Mouse (Mus musculus): ENCODE results near the gene Acot13.

The Acot13 gene

GRCm38 (mm10) chr13:24826116-24826515 is 5.2 kb downstream of the Acot13 start:
- DNase-seq, result no peak

GRCm38 (mm10) chr13:24825587-24825986 is 5.8 kb downstream of the Acot13 start:
- no peak for DNase-seq

- DNase-seq, result no peak
These were observed 6.7 kb downstream of the Acot13 start for GRCm38 (mm10) chr13:24824647-24825046.

- no peak for DNase-seq
These were observed 8.5 kb downstream of the Acot13 start for GRCm38 (mm10) chr13:24822663-24823343.

GRCm38 (mm10) chr13:24819931-24820330 is 11.4 kb downstream of the Acot13 start:
- no peak for DNase-seq

DNA sequence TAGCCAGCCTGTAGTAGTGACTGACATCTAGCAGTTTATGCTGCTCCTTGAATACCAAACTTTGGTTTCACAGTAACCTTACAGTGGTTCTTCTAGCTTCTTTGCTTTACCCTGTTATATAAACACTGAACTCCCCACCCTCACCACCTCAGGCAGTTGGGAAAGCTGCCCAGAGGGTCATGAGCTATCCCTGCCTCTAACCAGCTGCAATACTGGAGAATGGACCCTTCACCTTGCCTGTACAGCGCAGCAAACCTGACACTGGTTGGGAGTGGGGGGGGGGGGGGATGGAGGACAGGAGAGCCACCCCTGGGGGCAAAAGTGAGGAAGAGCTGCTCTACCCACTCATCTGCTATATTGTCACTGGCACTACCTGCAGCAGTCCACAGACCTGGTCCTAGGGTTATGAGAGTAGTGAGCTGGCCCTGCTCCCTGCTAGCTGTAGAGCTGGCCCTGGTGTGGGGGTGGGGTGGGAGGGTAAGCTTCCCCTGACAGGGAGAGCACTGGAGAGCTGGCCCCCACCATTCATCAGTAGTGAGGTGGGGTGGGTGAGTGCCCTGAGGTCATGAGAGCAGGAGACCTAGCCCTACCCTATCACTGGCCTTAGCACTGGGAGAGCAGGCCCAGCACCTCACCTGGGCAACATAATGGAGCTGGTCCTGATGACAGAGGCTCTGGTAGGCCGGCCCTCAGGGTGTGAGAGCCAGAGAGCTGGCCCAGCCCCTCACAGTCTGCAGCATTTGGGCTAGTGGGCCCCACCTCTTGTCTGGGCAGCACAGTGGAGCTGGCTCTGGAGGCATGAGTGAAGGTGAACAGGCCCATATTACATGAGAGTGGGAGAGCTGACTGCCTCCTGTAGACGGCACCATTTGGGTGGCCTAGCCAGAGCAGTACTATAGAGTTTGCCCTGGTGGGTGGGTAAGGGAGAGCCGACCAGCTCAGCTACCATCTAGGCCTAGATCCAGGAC is 14.9 kb downstream of the Acot13 start:
- DNase-seq, result no peak

DNA sequence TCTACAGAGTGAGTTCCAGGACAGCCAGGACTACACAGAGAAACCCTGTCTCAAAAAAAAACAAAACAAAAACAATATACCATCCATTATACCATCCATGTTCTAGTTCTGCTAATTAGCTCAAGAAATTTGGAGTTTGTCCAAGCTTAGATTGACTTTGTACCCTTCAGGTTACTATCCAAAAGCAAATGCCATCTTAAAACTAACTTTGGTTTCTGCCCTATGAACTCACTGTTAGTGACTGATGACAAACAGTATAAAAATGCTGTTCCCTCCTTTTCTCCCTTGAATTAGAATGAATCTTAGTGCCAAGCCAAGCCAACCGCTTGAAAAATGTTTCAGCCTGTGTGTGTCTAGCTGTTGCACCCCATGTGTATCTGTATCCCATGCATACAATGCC is 16.7 kb downstream of the Acot13 start:
- DNase-seq, result no peak

DNA sequence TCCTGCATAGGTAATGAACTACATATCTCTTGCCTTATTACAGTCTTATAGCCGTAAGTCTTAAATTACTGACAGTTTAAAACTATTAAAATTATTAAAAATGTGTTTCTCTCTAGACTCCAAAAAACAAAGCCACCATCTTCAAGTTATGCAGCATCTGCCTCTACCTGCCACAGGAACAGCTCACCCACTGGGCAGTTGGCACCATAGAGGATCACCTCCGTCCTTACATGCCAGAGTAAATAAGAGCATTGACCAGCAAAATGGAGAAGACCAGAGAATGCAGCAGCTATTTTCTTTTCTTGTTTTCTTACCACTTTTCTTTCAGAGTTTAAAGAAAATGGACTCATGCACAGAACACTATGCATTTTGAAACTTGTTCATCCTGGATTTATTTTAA is 18.8 kb downstream of the Acot13 start:
- DNase-seq, result no peak

- no peak for DNase-seq
These were observed 25.3 kb downstream of the Acot13 start for GRCm38 (mm10) chr13:24806079-24806478.

DNA sequence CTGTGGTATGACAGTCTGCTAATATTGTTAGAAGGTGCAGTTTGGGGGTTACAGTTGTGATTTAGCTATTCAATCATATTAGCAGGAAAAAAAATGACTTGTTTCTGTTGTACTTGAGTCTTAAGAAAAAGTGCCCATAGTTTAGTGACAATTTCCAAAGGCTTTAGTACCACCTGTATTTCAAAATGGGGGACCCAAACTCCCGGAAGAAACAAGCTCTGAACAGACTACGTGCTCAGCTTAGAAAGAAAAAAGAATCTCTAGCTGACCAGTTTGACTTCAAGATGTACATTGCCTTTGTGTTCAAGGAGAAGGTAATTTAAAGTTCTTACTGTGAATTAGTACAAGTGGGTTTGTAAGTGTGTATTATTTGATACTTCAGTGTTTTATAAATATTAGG is 28.1 kb downstream of the Acot13 start:
- no peak for DNase-seq

- DNase-seq, result peak; percentile 60
These were observed 29.1 kb downstream of the Acot13 start for GRCm38 (mm10) chr13:24802131-24802691.

- DNase-seq, result peak; percentile 23
These were observed 29.9 kb downstream of the Acot13 start, which contains the start of gene BC005537 for GRCm38 (mm10) chr13:24801308-24801921. TSS of gene BC005537 (plus strand) at chr13:24801657.

DNA sequence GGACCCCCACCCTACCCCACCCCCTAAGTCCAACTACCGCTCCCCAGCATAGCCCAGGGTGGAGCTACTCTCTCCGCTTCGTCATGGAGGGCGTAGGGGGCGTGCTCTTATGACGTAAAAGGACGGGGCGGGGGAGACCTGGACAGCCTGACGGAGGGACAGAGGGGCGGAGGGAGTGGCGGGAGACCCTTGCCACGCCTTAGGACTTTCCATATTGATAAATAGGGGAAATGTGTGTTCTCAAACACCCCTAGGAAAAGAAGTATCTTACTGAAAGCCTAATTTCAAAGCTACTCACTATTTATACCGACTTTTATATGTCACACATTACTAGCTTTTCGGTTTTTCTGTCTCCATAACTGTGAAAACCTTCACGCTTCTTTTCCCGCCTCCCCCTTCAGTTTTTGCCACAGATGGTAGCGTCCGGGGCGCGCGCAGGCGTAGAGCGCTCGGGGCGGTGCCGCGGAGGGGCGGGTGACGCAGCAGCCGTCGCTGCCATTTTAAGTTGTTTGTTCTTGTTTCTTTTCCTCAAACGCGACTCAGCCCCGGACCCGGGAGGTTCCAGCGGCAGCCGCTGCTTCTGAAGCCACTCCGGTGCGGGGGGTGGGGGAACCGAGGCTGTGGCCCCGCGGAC is 30.5 kb downstream of the Acot13 start:
- peak; percentile 99 for DNase-seq

DNA sequence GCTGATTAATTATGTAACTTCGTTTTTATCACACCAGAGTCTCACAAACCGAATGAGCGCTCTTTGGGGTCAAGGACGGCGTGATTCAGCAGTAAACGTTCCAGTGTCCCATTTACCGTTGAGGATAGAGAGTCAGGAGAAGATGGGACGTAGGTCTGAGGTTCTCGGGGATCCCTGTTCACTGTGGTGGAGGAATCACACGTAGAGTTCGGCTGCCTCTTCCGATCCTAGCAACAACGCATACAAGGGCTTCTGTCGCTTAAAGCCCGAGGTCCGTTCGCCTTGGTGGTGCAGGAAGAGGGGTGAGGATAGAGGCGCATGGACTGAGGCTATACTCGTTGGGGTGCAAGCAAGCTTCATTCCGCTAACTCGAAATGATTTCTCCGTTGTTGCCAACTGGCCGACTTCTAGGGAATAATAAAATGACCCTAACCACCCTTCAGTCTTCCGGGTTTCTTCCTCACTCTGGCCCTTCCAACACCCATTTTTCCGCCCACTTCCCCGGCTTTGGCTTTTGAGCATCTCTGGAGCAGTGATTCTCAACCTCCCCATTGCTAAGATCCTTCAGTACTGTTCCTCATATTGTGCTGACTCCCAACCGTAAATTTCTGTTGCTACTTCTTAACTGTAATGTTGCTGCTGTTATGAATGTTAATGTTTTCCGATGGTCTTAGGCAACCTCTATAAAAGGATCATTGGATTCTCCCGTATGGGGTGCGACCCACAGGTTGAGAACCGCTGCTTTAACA is 31.2 kb downstream of the Acot13 start:
- peak; percentile 48 for DNase-seq

DNA sequence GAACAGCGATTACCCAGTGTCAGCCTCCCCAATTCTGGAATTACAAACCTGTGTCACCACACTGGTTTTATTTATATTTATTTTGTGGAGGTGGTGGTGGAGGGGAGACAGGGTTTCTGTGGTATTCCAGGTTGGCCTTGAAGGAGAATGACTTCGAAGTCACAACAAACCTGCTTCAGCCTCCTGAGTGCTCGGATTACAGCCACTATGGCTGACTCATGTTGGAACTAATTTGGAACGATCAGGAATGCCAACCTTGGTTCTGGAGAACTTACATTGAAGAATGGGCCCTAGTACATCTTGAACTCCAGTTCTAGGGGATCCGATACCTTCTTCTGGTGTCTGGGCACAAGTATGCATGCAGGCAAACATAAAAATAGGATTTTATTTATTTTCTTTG is 32.0 kb downstream of the Acot13 start:
- peak; percentile 3 for DNase-seq

DNA sequence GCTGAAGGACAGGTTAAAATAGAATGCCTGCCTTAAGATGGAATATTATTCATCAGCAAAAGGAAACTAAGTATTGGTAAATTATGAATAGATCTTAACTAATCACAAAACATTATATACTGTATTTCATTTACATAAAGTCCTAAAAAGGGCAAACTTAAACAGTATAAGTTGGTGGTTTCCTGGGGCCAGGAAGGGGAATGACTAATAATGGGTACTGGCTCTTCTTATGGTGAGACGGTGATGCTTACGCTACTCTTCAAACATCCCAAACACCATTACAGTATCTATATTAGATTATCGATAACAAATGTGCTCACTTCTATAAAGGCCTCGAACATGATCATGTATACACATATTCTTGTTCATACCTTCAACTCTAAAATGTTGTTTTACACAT is 32.7 kb downstream of the Acot13 start:
- no peak for DNase-seq

GRCm38 (mm10) chr13:24792411-24793045 is 38.8 kb downstream of the Acot13 start:
- DNase-seq, result peak; percentile 42

GRCm38 (mm10) chr13:24791349-24791748 is 40.0 kb downstream of the Acot13 start:
- peak; percentile 82 for DNase-seq

DNA sequence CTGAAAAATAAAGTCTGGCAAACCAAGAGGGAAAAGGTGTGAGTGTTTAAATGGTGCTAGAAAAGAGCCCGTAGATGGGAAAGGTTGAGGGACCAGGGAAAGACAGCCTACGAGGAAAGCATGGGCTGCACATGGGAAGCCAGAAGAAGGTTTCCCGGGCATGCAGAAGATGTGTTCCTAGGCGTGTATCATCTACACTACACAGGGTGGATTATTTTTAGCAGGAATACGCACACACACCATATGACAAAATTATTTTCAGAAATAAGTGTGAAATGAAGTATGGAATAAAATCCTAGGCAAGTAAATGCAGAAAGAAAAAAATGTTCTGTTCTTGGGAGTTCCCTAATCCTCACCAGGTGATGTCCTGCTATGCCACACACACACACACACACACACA is 43.9 kb downstream of the Acot13 start:
- no peak for DNase-seq

GRCm38 (mm10) chr13:24786014-24786490 is 45.3 kb downstream of the Acot13 start:
- DNase-seq, result peak; percentile 10

- peak; percentile 36 for DNase-seq
These were observed 49.4 kb downstream of the Acot13 start for GRCm38 (mm10) chr13:24781916-24782315.
